Mouse (Mus musculus) adrenal gland, adult 2 months (tissue): ENCODE measurements around the gene Fkrp. TPM values are rescaled to one million over a fixed set of nuclear protein-coding genes. Genes with fewer than 3 reads are reported as not detected.

ENCODE experiments used
- DNase-seq: peaks from one replicate; pipeline ENCODE4 v3.0.0; 2021
- polyA plus RNA-seq: library from polyadenylated mRNA; depleted of rRNA; stranded (reverse); fragments of >200 nt; gene quantifications from 2 replicates; pipeline ENCODE4 v1.2.3, GENCODE M21; 2012
- total RNA-seq, 2 experiments: library from RNA; stranded (reverse); gene quantifications; 2 replicates each; pipeline ENCODE4 v1.2.3; 2021

The Fkrp gene
- total and polyA plus RNA-seq, 3 experiments: 23.9 to 49.6 (median 29.5) TPM

DNA sequence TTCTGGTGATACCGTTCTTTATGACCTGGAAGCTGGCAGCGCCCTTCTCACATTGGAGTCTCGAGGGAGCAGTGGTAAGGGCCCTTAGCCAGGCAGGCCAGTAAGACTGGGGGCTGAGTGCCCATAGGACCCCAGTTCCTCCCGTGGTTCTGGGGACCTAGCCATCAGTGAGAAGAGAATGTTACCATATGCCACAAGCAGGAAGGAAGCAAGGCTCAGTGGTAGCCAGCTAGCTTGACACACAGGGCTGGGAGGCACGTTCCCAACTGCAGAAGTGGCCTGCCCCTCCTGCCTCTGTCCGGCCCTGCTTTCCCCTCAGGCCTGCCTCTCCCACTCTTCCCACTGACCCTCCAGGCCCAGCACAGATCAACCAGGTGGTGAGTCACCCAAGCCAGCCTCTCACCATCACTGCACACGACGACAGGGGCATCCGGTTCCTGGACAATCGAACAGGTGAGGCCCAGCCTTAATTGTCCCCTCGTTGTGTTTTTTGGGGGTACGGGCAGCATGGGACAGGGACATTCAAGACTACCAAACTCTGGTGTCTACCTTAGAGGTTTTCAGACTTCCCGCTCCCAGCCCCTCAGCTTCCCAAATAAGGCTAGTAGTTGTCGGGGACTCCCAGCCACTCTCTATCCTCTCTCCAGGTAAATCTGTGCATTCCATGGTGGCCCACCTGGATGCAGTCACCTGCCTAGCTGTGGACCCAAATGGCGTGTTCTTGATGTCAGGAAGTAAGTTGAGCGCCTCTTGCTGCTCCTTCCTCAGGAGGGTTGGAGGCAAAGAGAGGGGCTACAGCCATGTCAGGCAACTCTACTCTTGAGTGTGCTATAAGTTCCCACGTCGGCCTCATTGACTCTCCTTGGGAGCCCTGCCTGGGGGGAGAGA lies 21.6 kb upstream of the Fkrp start:
- no peak for DNase-seq

- DNase-seq: peak; percentile 48
Measured at GRCm38 (mm10) chr7:16830449-16830848, 13.9 kb upstream of the Fkrp start.

DNA sequence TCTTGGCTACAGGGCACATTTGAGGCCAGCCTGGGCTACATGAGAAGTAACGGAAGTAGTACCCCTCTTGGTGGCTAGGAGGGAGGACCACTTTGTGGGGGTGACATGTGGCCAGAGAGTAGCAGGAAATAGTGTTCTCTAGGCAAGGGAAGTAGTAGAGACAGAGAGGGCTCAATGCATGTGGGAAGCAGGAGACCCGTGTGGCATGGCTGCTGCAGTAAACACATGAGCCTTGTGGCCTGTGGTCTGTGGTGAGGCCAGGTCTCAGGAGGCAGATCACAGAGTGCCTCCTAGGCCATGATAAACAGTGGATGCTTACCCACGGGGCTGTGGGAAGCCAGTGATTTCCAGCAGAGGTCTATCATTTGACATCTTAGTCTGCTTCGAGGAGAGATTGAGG lies 10.7 kb upstream of the Fkrp start:
- DNase-seq: no peak

DNA sequence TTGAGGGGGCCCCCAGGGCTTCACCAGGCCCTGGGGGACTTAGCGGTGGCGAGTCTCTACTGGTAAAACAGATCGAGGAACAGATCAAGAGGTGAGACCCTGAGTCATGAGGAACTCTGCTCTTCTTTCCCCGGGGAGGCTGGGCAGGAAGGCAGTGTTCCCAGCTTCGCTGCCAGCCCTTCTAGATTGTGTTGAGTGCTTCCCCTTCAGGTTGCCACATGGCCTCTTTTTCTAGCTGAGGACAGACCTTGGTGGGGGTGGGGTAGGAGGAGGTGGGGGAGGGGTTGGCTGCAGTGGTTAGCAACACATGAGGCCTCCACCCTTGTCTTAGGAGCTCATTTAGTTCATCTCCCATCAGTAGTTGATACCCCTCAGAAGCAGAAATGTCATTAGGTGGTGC lies 10.0 kb upstream of the Fkrp start:
- DNase-seq: no peak

GRCm38 (mm10) chr7:16825785-16826184 lies 9.3 kb upstream of the Fkrp start:
- DNase-seq: no peak

DNA sequence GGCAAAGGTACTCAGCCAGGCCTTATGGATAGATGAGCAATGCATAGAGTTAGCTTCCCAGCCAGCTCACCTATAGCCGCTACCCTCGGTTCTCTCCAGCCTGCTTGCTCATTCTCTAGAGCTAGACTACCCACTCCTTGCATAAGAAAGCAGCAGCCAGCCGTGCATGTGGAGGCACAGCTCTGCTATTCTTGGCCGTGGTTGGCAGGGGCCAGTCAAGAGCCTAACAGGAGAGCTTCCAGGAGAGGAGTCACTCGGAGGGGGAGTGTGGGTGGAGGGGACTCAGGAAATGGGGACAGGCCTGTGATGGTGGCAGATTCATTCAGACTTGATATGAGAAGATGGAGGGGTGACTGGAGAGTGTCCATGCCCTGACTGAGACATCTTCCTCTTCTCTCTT lies 7.2 kb upstream of the Fkrp start:
- no peak for DNase-seq

- no peak for DNase-seq
Measured at GRCm38 (mm10) chr7:16821669-16822101, 5.2 kb upstream of the Fkrp start.

- DNase-seq: no peak
Measured at GRCm38 (mm10) chr7:16821091-16821490, 4.6 kb upstream of the Fkrp start.

DNA sequence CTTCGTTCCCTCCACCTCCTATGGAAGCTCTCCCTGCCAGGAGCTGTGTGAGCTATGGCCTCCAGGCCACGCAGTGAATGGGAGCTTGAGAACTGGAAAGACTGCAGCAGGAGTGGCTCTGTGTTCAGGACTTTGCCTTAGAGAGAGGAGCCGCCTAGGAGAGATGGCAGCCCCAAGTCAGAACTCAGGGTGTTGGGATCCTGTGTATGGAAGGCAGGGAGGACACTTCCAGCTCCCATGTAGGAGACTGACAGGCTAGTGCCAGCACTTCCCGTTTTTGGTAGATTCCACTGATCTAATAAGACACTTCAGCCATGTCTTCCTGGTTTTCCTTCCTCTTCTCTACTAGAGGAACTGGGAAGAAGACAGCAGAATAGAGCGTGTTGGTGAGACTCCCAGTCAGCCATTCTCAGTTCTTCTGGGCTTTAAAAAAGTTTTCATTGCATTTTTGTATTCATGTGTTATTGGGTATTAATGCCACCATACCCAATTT lies 3.8 kb upstream of the Fkrp start:
- no peak for DNase-seq

- DNase-seq: no peak
Measured at GRCm38 (mm10) chr7:16819794-16820193, 3.3 kb upstream of the Fkrp start.

- no peak for DNase-seq
Measured at GRCm38 (mm10) chr7:16817693-16818092, 1.2 kb upstream of the Fkrp start.

DNA sequence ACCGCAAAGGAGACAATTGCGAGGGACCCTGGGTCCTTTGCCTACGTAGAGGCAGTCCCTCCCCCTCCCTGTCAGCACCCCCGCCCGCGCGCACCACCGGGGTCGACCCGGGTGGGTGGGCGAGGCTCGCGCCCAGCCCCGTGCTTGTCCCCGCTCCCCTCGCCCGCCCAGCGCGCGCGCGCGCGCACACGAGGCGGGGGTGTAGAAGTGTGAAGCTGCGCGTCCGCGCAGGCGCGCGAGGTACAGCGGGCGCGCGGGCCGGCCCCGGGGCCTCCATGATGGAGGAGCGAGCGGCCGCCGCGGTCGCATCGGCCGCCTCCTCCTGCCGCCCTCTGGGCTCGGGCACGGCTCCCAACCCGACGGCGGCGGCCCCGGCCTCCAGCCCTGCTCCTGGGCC lies 456 bp downstream of the Fkrp start:
- peak; percentile 89 for DNase-seq

DNA sequence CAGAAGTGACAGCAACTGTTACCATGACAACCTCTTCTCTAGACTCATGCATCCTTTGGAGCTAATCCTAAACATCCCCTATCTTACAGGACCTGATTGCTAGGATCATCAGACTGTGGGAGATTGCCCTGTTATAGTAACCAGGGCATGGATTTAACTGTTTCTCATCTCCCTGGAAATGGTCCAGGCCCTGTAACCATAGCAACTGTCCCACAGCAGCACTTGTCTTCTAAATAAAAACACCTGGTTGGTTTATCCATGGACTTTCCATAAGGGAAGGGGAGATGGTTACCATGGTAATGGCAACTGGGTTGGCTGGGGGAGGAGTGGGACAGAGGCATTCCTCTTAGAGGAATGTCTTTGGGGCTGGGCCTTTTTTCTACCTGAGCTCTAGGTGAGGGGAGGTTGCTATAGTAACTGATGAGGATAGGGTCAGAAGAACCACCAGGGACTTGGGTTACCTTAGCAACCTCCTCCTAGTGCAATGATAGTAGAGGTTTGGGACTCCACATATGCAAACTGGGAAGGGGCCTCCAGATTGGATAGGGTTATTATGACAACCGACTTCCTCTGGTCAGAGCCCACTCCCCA lies 1.1 kb downstream of the Fkrp start, which contains the start of gene Strn4:
Strn4 (plus strand) TSS at position 539 of the 591 bp plus-strand sequence.
- no peak for DNase-seq

GRCm38 (mm10) chr7:16812505-16812904 lies 4.0 kb downstream of the Fkrp start:
- no peak for DNase-seq

GRCm38 (mm10) chr7:16811649-16812070 lies 4.9 kb downstream of the Fkrp start:
- no peak for DNase-seq

DNA sequence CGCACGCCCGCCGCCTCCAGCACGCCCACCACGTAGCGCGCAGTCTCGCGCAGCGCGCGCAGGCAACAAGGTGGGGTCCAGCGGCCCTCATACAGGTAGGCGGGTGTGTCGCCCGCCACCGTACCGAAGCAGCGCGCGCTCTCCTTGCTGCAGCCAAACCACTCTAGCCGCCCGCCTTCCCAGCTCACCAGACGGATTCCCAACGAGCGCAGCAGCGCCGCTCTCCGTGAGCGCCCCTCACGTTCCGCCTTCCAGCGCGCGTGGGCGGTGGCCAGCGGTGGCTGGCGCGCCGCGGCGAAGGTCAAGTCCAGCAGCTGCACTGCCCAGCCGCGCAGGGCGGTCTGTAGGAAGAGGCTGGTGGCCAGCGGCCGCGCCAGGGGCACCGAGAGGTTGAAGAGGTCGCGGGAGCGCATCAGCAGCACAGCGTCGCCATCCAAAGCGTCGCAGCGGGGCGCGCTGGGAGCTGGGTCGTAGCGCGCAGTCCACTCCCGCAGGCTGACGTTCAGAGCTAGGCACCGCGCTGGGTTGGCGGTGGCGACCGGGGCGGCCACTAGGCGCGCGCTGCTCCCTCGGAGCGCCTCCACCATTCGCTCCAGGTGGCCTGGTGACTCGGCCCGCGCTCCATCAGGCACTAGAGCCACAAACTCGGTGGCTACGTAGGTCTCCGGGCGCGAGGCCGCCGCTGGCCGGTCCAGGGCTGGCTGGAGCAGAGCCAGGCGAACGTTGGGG lies 5.4 kb downstream of the Fkrp start:
- DNase-seq: peak; percentile 69

DNA sequence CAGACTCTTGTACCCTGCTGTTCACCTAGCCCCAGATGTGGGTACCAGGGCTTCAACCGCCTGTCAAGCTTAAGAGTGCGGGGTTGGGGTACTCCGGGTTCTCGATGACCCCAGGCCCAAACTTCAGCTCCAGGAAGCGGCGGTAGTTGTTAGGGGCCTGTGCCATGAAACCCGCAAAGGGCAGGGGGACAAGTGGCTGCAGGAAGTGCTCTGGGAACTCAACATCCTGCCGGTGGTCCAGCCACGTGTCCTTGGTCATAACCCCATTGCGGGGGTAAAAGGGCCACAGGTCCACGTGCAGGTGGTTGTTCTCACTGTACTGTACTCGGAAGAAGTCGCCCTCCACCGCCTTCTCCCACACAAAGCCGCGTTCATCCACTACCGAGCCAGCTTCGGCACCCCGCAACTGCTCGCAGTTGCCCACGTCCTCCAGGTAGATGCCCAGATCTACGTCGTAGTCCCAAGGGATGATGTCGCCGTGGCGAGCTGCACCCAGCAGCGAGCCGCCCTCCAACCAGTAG lies 6.1 kb downstream of the Fkrp start:
- DNase-seq: no peak

- DNase-seq: peak; percentile 66
Measured at GRCm38 (mm10) chr7:16809739-16810138, 6.8 kb downstream of the Fkrp start.

DNA sequence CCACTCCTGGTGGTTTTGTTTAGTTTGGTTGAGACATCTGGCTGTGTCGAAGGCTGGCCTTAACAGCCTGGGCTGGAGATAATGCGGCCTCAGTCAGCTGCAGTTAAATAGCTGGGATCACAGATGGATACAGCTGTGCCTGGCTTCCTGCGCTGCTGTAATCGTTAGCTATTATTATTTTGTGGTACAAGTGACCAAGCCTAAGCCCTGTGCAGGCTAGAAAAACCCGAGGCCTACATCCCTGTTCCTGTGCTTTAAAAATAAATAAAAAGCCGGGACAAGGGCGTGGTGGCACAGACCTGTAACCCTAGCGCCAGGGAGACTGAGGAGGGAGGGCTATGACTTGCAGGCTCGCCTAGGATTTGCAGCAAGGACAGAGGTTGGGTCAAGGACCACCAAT lies 7.9 kb downstream of the Fkrp start:
- DNase-seq: no peak

DNA sequence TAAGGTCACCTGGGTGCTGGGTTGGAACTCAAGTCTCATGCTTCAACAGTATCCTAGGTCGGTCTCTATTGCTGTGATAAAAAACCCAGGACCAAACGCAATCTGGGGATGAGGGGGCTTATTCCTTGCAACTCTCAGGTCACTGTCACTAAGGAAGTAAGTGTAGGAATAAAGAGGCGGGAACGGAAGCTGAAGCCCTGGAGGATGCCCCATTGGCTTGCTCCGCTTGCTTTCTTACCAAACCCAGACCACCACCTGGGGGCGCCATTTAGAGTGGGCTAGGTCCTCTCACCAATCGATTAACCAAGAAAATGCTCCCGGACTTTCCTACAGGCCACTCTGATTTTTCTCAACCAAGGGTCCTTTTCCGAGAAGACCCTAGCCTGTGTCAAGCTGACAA lies 8.6 kb downstream of the Fkrp start:
- DNase-seq: no peak

GRCm38 (mm10) chr7:16804409-16805028 lies 12.0 kb downstream of the Fkrp start:
- no peak for DNase-seq

DNA sequence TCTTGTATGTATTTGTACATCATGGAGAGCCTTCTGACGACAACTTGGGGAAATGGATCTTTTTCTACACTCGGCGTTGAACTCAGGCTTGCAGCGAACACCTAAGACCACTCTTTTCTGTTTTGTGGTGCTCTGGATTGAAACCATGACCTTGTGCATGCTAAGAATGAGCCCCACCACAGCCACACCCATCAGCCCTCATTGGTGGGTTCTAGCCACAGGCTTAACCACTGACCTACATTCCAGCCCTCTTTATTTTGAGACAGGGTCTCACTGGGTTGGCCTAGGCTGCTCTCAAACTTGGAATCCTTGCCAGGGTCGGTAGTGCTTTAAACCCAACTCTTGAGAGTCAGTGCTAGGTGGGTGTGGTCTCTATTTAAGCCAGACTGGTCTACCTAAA lies 21.6 kb downstream of the Fkrp start:
- no peak for DNase-seq
